Mouse (Mus musculus) adrenal gland, adult 8-10 months (tissue): ENCODE data around the gene Tlcd1. TPM values are rescaled to one million over a fixed set of nuclear protein-coding genes. Genes with fewer than 3 reads are reported as not detected.

ENCODE experiments used
- DNase-seq: peaks from one replicate; pipeline ENCODE4 v3.0.0; 2022
- microRNA-seq, 2 experiments: library from miRNA; unstranded; fragments of <30 nt; microRNA quantifications; one replicate each; pipeline ENCODE4 v1.2.0; 2022
- total RNA-seq, 4 experiments: library from RNA; stranded (reverse); gene quantifications; 2 replicates each; pipeline ENCODE4 v1.2.4; 2022

Tlcd1 gene
- total RNA-seq, 4 experiments from 2014 or later: 54.5 to 65.1 (median 61.2) TPM

DNA sequence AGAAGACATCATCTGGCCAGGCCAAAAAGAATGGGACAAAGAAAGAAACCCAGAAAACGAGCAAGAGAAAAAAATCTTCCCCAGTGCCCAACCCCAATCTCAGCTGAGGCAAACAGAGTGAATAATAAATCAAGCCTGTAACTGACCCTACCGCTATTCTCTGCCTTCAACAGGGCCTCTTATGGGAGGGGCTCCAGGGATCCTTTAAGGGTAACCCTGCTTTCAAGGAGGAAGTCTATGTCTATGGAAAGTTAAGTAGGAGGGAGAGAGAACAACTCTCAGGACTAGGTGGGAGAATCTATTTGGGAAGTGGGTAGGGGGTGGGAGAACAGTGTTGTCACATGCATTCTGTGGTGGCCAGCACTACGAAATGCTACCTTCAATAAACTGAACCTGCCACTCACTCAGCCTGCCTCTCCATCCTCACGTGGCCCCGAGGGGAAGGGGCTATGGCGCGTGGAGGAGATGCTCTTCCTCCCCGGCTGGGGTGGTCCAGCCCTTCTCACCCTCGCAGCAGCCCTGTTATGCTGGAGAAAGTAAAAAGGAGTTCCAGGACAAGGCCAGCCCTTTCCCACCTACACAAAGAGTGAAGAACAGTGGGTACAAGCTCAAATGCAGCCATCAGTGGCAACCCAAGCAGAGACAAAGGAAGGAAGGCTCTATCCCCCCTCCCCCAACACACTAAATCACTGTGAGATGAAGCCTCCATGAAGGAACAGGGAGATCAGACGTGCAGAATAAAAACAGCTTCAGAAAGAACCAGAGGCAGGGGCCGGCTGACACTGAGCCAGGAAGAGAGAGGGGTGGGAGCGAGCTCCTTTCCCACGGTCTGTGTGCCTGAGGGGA lies 29.1 kb downstream of the Tlcd1 start:
- no peak for DNase-seq

DNA sequence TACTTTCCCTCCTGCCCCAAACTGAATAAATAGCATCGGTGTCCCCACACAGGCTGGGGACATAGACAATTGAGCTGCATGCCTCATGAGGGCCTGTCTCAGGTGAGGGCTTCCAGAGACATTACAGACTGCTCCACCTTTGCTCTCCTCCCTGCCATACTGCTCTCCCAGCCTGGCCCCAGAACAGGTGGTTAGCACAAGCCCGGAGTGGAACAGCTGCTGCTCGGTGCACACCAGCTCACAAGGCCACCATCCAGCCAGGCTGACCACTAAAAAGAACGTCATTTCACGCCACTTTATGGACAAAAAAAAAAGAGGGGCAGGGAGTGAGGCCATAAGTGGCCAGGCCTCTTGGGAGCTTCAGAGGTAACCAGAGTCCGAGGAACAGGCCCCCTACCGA lies 30.7 kb downstream of the Tlcd1 start:
- no peak for DNase-seq

DNA sequence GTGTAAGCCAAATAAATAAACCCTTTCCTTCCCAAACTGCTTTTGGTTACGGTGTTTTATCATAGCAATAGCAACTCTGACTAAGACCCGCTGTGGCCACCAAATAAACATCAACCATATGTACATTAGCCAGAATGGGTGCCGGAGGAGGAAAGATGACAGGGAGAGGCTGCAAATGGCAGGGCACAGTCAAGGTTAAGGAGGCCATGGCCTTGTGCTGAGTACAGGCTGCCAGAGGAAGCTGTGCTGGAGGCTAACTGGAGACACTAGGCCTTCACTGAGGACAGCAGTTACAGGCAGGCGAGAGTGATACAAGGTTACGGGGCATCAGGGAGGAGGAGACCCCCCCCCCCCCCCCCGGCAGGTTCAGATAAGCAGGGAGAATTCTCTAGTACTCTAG lies 33.4 kb downstream of the Tlcd1 start:
- no peak for DNase-seq

DNA sequence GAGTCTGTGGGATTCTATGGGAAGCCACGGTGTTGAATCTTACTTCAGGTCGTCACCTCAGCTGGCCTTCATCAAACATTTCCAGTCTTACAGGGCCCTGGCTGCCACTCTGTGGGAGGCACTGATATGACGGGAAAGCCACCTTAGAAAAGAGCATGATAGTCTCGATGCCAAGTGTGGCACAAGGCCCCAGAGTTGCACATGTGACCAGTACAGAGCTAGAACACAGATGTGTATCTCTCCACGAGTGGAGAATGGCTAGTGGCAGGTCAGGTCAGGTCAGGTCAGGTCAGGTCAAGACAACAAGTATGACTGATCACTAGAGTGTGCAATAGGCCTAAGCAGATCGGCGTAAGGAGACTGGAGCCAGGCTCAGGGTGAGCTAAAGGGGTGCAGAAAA lies 34.1 kb downstream of the Tlcd1 start:
- no peak for DNase-seq

DNA sequence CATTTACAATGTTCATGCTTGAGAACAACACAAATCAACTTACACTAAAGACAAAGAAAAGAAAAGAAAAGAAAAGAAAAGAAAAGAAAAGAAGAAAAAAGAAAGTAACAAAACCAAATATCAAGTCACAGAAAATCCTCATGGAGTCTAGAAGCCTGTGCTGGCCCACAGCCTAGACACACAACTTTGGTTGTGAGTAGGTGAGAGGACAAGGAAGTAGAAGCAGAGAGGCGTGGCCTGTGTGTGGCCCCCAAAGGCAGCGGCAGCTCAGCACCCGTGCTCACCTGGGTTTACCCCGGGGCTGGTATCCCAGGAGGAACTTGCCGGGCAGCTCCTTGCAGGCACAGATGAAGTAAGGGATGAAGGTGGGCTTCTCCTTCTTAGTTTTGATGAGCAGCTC lies 35.0 kb downstream of the Tlcd1 start:
- DNase-seq: no peak

DNA sequence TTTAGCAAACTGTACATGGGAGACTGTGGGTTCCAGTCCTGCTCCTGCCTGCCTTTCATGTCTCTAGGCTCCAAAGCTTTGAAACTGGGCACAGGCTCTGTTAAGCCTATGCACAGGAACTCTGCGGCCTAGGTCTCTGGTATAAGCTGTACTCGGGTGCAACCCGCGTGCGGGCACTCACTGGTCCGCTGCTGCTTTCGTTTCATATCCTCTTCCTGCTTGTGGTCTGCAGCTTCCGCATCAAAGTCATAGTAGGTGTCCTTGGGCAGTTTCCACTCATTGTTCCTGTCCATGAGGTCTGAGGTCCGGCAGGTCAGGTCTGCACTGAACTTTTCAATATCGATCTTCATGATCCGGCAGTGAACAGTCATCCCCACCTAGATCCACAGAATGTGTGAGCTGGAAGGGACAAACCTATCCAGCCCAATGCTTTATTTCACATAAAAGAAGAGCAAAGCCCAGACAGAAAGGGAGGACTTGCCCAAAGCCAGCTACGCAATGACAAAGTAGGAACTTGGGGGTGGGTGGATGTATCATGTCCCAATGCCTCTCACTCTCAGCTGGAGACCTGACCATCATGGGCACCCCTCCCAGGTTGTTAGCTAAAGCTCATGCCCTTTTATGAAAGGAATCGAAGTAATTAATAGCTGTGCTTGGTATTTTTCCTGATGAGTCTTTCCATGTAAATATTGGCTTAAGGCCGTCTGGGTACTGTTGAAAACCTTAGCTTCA lies 36.7 kb downstream of the Tlcd1 start:
- DNase-seq: no peak

DNA sequence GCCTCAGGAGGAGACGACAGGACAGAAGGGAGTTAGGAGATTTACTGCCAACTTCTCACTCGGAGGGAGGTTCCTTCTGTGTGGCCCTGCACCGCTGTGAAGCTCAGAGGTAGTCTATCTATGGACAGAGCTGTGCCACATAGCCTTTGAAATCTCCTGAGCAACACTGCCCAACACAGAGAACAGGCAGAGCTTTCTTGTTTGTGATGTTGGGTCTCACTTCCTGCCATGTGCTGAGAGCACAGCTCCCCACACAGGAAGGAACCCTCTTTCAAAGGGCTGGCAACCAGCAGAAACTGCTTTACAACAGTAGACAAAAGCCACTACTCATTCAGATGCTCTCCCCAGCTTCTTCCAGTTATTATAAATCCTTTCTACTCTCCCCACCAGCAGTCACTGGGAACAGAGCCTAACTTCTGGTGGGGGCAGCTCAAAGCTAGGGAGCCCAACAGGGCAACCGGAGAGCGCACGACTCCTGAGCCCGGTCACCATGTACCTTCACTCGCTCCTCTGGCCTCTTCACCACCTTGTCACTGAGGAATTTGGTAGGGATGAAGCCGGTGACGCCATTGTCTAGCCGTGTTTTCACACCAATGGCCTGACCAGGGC lies 39.3 kb downstream of the Tlcd1 start:
- DNase-seq: no peak

DNA sequence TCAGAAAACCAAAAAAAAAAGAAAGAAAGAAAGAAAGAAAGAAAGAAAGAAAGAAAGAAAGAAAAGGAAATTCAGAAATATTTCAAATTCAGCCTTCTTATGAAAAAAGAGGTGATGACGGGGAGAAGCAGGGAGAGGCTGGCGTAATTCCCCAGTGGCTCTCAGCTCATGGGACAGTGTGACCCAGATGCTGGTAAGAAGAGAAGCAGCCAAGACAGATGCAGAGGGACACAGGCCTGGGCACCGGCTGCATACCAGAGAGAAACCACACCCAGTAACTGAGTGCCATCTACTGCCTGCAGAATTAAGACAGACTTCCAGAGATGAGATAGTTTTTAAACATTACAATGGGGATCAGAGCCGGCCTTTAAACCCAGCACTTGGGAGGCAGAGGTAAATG lies 47.1 kb downstream of the Tlcd1 start:
- DNase-seq: no peak

Small RNA genes lying within 50 kb of the gene (microRNA-seq; reads per million reads assigned to microRNA genes)
- gene Mir7653: 0.34 to 0.35 reads per million in 2 experiments

Other genes starting within 250 kb of the Tlcd1 start
- 1 to 10 TPM; 3.1 to 6.8 (median 4.0) TPM for gene Sez6, start 245.9 kb upstream of the Tlcd1 start, total RNA-seq
- 10 to 100 TPM; 50.6 to 78.2 (median 63.1) TPM for gene Phf12, start 194.0 kb upstream of the Tlcd1 start, total RNA-seq
- 10 to 100 TPM; 11.0 to 23.6 (median 14.4) TPM for gene Dhrs13, start 144.4 kb upstream of the Tlcd1 start, total RNA-seq
- 100 to 1,000 TPM in 2 of 4 experiments, 10 to 100 TPM in 2; 86.1 to 115 (median 101) TPM for gene Flot2, start 138.8 kb upstream of the Tlcd1 start, total RNA-seq
- gene Eral1, start 96.3 kb upstream of the Tlcd1 start, total RNA-seq: 10 to 100 TPM; 32.2 to 39.5 (median 37.2) TPM
- gene Fam222b, start 82.1 kb upstream of the Tlcd1 start, total RNA-seq: 10 to 100 TPM; 19.6 to 29.0 (median 22.4) TPM
- 10 to 100 TPM; 18.0 to 31.3 (median 22.8) TPM for gene Traf4, start 11.1 kb upstream of the Tlcd1 start, total RNA-seq
- gene Nek8, start within 50 bp of the Tlcd1 start, total RNA-seq: 10 to 100 TPM; 10.7 to 29.6 (median 21.6) TPM
- gene Rpl23a, start 6.9 kb downstream of the Tlcd1 start, total RNA-seq: 1,000 to 10,000 TPM; 1,361 to 1,741 (median 1,547) TPM
- 100 to 1,000 TPM in 2 of 4 experiments, 10 to 100 TPM in 2; 72.8 to 116 (median 98.4) TPM for gene Rab34, start 11.7 kb downstream of the Tlcd1 start, total RNA-seq
- 10 to 100 TPM; 10.1 to 12.9 (median 11.9) TPM for gene Proca1, start 16.7 kb downstream of the Tlcd1 start, total RNA-seq
- 100 to 1,000 TPM; 118 to 156 (median 125) TPM for gene Sdf2, start 69.0 kb downstream of the Tlcd1 start, total RNA-seq
- 10 to 100 TPM; 71.8 to 93.4 (median 79.5) TPM for gene Supt6, start 69.3 kb downstream of the Tlcd1 start, total RNA-seq
- gene 2610507B11Rik, start 85.0 kb downstream of the Tlcd1 start, total RNA-seq: 100 to 1,000 TPM; 178 to 198 (median 188) TPM
- 1 to 10 TPM in 3 of 4 experiments, under 1 TPM in 1; 0.26 to 1.8 (median 1.5) TPM for gene BC030499, start 114.1 kb downstream of the Tlcd1 start, total RNA-seq
- gene Spag5, start 124.8 kb downstream of the Tlcd1 start, total RNA-seq: 1 to 10 TPM; 5.1 to 8.3 (median 6.9) TPM
- gene Aldoc, start 146.3 kb downstream of the Tlcd1 start, total RNA-seq: 10 to 100 TPM; 23.4 to 54.0 (median 37.5) TPM
- 10 to 100 TPM; 83.3 to 84.7 (median 83.9) TPM for gene Pigs, start 151.7 kb downstream of the Tlcd1 start, total RNA-seq
- gene Unc119, start 166.8 kb downstream of the Tlcd1 start, total RNA-seq: 10 to 100 TPM; 45.1 to 60.9 (median 53.0) TPM
- under 1 TPM; 0.20 to 0.77 (median 0.31) TPM for gene Foxn1, start 209.8 kb downstream of the Tlcd1 start, total RNA-seq
- gene Slc13a2, start 245.5 kb downstream of the Tlcd1 start, total RNA-seq: not detected